Mouse (Mus musculus): ENCODE measurements around the gene Crybg3. TPM values are rescaled to one million over a fixed set of nuclear protein-coding genes. Genes with fewer than 3 reads are reported as not detected.

Crybg3 gene
- 1.7 and 2.9 TPM in 2 replicates for total RNA-seq (2014; fragmentation: Nextera tagmentation)
- total RNA-seq (2017) = 1.4 and 1.7 TPM in 2 replicates
- 0.06 and 0.10 TPM in 2 replicates for polyA plus RNA-seq (2012)

DNA sequence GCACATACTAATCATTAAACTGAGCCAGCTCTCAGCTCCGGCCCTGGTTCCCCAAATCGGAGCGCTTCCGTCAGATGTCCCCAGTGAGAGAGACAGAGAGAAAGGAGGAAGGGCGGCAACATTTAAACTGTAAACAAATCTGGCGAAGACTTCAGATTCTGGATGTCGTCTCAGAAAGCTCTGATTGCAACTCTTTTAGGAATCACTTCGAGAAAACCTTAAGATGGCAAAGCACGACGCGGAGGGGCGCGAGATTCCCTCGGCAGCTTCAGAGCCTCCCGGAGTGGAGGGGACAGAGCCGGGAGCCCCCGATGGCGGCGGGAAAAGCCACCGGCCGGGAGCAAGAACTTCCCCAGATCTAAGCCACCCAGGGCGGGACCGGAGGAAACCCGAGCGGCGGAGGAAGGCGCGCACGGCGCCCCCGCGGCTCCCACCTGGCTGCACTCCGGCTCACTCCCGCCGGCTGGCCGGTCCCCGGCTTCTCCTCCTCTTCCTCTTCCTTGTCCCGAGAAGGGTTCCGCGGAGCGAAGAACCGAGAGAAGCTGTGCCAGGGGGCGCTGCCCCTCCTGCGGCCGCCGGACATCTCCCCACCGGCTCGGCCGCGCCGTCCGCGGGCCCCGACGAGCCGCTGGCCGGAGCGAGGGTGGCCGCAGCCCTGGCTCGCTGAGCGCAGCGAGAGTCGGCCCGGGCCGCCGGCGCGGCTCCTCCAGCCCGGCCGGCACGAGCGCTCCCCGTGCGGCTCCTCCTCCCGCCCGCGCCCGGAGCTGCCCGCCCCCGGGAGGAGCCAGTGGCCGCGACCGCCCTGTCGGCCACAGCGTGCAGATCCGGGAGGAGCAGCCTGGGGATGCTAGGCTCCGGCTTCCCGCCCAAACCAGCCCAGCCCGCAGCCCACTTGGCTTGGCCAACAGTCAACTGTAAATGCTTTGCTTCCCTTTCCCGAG is at the start of gene Crybg3:
Crybg3 (minus strand) TSS at position 669 of the 941 bp plus-strand sequence.
- TF ChIP-seq POLR2AphosphoS5 (IDR thresholded peaks at IDR 0.05; ENCODE audit: insufficient replicate concordance, low read depth, low read length) (no peak), CTCF (IDR thresholded peaks at IDR 0.05; ENCODE audit: low read depth, low read length) (no peak), GATA2 (IDR thresholded peaks at IDR 0.05; ENCODE audit: borderline replicate concordance, low read depth, low read length) (no peak), TAL1 (conservative IDR thresholded peaks at IDR 0.05; ENCODE audit: low read depth, low read length) (no peak), GATA1 (IDR thresholded peaks at IDR 0.05; ENCODE audit: borderline replicate concordance, low read length) (no peak)

GRCm38 (mm10) chr16:59643766-59644165 is 43.0 kb upstream of the Crybg3 start:
- DNase-seq (ENCODE audit: low spot score) = no peak
- no peak for TF ChIP-seq GATA2 (IDR thresholded peaks at IDR 0.05; ENCODE audit: borderline replicate concordance, low read depth, low read length)
- no peak for TF ChIP-seq CTCF (IDR thresholded peaks at IDR 0.05; ENCODE audit: low read depth, low read length)
- no peak for TF ChIP-seq POLR2AphosphoS5 (IDR thresholded peaks at IDR 0.05; ENCODE audit: insufficient replicate concordance, low read depth, low read length)
- H3K36me3 ChIP-seq (replicated peaks) = no peaks in the 10 kb centered on the region
- no peak overlapping the region for H3K4me3 ChIP-seq (ENCODE audit: low read depth, low read length)
- peaks cover 12% of the 10 kb centered on the region; the same call in 1 of the 2 replicates for H3K4me1 ChIP-seq (ENCODE audit: insufficient read depth, low read depth, low read length)
- ATAC-seq (ENCODE audit: extremely low read depth, insufficient number of reproducible peaks, low FRiP score, poor library complexity, severe bottlenecking) = no peak
- no peaks in the 10 kb centered on the region for H3K9me3 ChIP-seq (replicated peaks)
- no peaks in the 10 kb centered on the region for H3K27me3 ChIP-seq (ENCODE audit: insufficient read depth, low read length)

More for the DNA sequence above, at the start of gene Crybg3:
- ATAC-seq (ENCODE audit: extremely low read depth, insufficient number of reproducible peaks, low FRiP score, poor library complexity, severe bottlenecking) (peak; percentile 67), DNase-seq (ENCODE audit: low spot score) (peak; percentile 52)
- Histone ChIP-seq H3K4me3 (ENCODE audit: low read depth, low read length) (peak within 1 kb of the TSS; percentile 73), H3K27me3 (ENCODE audit: insufficient read depth, low read length) (peaks cover 21% of the 10 kb centered on the region), H3K36me3 (replicated peaks) (no peaks in the 10 kb centered on the region), H3K9me3 (replicated peaks) (no peaks in the 10 kb centered on the region), H3K4me1 (ENCODE audit: insufficient read depth, low read depth, low read length) (peaks cover 15% of the 10 kb centered on the region)

GRCm38 (mm10) chr16:59639985-59640384 is 39.2 kb upstream of the Crybg3 start:
- ATAC-seq (ENCODE audit: extremely low read depth, insufficient number of reproducible peaks, low FRiP score, poor library complexity, severe bottlenecking) (no peak), DNase-seq (ENCODE audit: low spot score) (no peak)
- no peaks in the 10 kb centered on the region for H3K36me3 ChIP-seq (replicated peaks)
- H3K4me1 ChIP-seq (ENCODE audit: insufficient read depth, low read depth, low read length) = peaks cover 25% of the 10 kb centered on the region
- H3K27me3 ChIP-seq (ENCODE audit: insufficient read depth, low read length) = no peaks in the 10 kb centered on the region
- no peaks in the 10 kb centered on the region for H3K9me3 ChIP-seq (replicated peaks)
- no peak overlapping the region for H3K4me3 ChIP-seq (ENCODE audit: low read depth, low read length)
- TF ChIP-seq POLR2AphosphoS5 (IDR thresholded peaks at IDR 0.05; ENCODE audit: insufficient replicate concordance, low read depth, low read length) (no peak), GATA1 (IDR thresholded peaks at IDR 0.05; ENCODE audit: borderline replicate concordance, low read length) (no peak), CTCF (IDR thresholded peaks at IDR 0.05; ENCODE audit: low read depth, low read length) (no peak), GATA2 (IDR thresholded peaks at IDR 0.05; ENCODE audit: borderline replicate concordance, low read depth, low read length) (no peak), TAL1 (conservative IDR thresholded peaks at IDR 0.05; ENCODE audit: low read depth, low read length) (no peak)

DNA sequence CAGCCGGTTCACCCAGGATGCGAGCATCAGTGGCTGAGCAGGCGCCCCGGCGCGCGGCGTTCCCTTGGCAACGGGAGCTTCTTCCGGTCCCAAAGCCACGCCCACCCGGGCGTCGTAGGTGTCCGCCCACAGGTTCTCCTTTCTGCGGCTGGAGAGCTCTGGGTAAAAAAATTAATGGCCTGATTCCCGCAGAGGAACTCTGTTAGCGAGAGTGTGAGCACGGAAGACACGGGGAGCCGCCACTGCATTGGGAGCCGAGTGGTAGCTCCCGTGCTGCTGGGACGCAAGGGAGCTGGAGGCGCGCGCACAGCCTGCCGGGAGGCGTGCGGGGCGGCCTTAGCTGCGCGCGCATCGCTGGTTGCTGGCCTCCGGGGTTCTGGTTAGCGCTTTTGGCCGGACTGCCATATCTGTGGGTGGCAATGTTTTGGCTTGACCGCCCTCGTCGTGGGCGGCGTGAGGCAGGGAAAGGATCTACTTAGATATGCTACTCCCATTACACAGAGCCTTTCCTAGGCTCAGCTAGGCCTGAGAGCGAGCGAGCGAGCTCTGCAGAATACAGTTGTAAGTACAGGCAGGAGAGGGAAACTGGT is 38.4 kb upstream of the Crybg3 start, which contains the start of gene Arl6:
Arl6 (minus strand) TSS at position 290 of the 590 bp plus-strand sequence.
- TF ChIP-seq POLR2AphosphoS5 (IDR thresholded peaks at IDR 0.05; ENCODE audit: insufficient replicate concordance, low read depth, low read length) = no peak
- TF ChIP-seq CTCF (IDR thresholded peaks at IDR 0.05; ENCODE audit: low read depth, low read length) = no peak
- no peak for TF ChIP-seq GATA1 (IDR thresholded peaks at IDR 0.05; ENCODE audit: borderline replicate concordance, low read length)
- no peak for TF ChIP-seq GATA2 (IDR thresholded peaks at IDR 0.05; ENCODE audit: borderline replicate concordance, low read depth, low read length)
- no peak for TF ChIP-seq TAL1 (conservative IDR thresholded peaks at IDR 0.05; ENCODE audit: low read depth, low read length)
- Histone ChIP-seq H3K4me1 (ENCODE audit: insufficient read depth, low read depth, low read length) (peaks cover 26% of the 10 kb centered on the region), H3K4me3 (ENCODE audit: low read depth, low read length) (peak within 1 kb of the TSS; percentile 72), H3K27me3 (ENCODE audit: insufficient read depth, low read length) (no peaks in the 10 kb centered on the region), H3K36me3 (replicated peaks) (peaks cover 4% of the 10 kb centered on the region), H3K9me3 (replicated peaks) (no peaks in the 10 kb centered on the region)
- DNase-seq (ENCODE audit: low spot score) (peak; percentile 63), ATAC-seq (ENCODE audit: extremely low read depth, insufficient number of reproducible peaks, low FRiP score, poor library complexity, severe bottlenecking) (peak; percentile 79)

- Histone ChIP-seq H3K4me3 (ENCODE audit: low read depth, low read length) (no peak overlapping the region), H3K27me3 (ENCODE audit: insufficient read depth, low read length) (no peaks in the 10 kb centered on the region), H3K36me3 (replicated peaks) (peaks cover 22% of the 10 kb centered on the region), H3K9me3 (replicated peaks) (no peaks in the 10 kb centered on the region), H3K4me1 (ENCODE audit: insufficient read depth, low read depth, low read length) (peaks cover 16% of the 10 kb centered on the region)
- ATAC-seq (ENCODE audit: extremely low read depth, insufficient number of reproducible peaks, low FRiP score, poor library complexity, severe bottlenecking) = no peak
- no peak for TF ChIP-seq POLR2AphosphoS5 (IDR thresholded peaks at IDR 0.05; ENCODE audit: insufficient replicate concordance, low read depth, low read length)
- TF ChIP-seq GATA1 (IDR thresholded peaks at IDR 0.05; ENCODE audit: borderline replicate concordance, low read length) = no peak
- no peak for TF ChIP-seq CTCF (IDR thresholded peaks at IDR 0.05; ENCODE audit: low read depth, low read length)
- TF ChIP-seq TAL1 (conservative IDR thresholded peaks at IDR 0.05; ENCODE audit: low read depth, low read length) = no peak
- TF ChIP-seq GATA2 (IDR thresholded peaks at IDR 0.05; ENCODE audit: borderline replicate concordance, low read depth, low read length) = no peak
- no peak for DNase-seq (ENCODE audit: low spot score)
These were observed 33.8 kb upstream of the Crybg3 start for GRCm38 (mm10) chr16:59634598-59634997.

GRCm38 (mm10) chr16:59621554-59621953 is 20.8 kb upstream of the Crybg3 start:
- Histone ChIP-seq H3K4me3 (ENCODE audit: low read depth, low read length) (no peak overlapping the region), H3K27me3 (ENCODE audit: insufficient read depth, low read length) (no peaks in the 10 kb centered on the region), H3K9me3 (replicated peaks) (no peaks in the 10 kb centered on the region), H3K4me1 (ENCODE audit: insufficient read depth, low read depth, low read length) (no peaks in the 10 kb centered on the region), H3K36me3 (replicated peaks) (peaks cover 22% of the 10 kb centered on the region)
- ATAC-seq (ENCODE audit: extremely low read depth, insufficient number of reproducible peaks, low FRiP score, poor library complexity, severe bottlenecking) = no peak
- TF ChIP-seq POLR2AphosphoS5 (IDR thresholded peaks at IDR 0.05; ENCODE audit: insufficient replicate concordance, low read depth, low read length) (no peak), GATA2 (IDR thresholded peaks at IDR 0.05; ENCODE audit: borderline replicate concordance, low read depth, low read length) (no peak), CTCF (IDR thresholded peaks at IDR 0.05; ENCODE audit: low read depth, low read length) (no peak), GATA1 (IDR thresholded peaks at IDR 0.05; ENCODE audit: borderline replicate concordance, low read length) (no peak), TAL1 (conservative IDR thresholded peaks at IDR 0.05; ENCODE audit: low read depth, low read length) (no peak)
- no peak for DNase-seq (ENCODE audit: low spot score)

Measured in G1E (cell line).